Mouse (Mus musculus): ENCODE measurements at regions not wholly inside any gene's neighbourhood (a gene's known extent, or its start where the extent isn't known, plus 50 kb on each side); places are given as distances from the start of the nearest gene placed in this dataset.

- WGBS, result 92% methylated on average over 6 of the region's 6 CpGs
- no peaks in the 10 kb centered on the region for H3K36me3 ChIP-seq (ENCODE audit: control insufficient read depth, insufficient read depth, low read length)
- ATAC-seq, result no peak
- H3K27ac ChIP-seq (ENCODE audit: low read length), result no peak overlapping the region
- H3K9ac ChIP-seq (ENCODE audit: low read depth, low read length), result no peak overlapping the region
- no peaks in the 10 kb centered on the region for H3K27me3 ChIP-seq (ENCODE audit: control insufficient read depth, insufficient read depth, low read depth, low read length)
- H3K4me3 ChIP-seq (ENCODE audit: low read depth, low read length), result no peak overlapping the region
- H3K4me1 ChIP-seq (ENCODE audit: control insufficient read depth, insufficient read depth, low read length), result no peaks in the 10 kb centered on the region
- no peak overlapping the region for H3K4me2 ChIP-seq (ENCODE audit: low read length)
- H3K9me3 ChIP-seq (replicated peaks; ENCODE audit: control insufficient read depth, low read length, poor library complexity, severe bottlenecking), result peaks cover 5% of the 10 kb centered on the region; the same call in 1 of the 2 replicates
Measured at GRCm38 (mm10) chr9:30662456-30662855, 235.5 kb downstream of the Snx19 start.

GRCm38 (mm10) chr9:30653961-30654360 lies 227.1 kb downstream of the Snx19 start:
- 93% methylated on average over 5 of the region's 5 CpGs for WGBS
- Histone ChIP-seq H3K4me3 (ENCODE audit: low read depth, low read length) (no peak overlapping the region), H3K4me1 (ENCODE audit: control insufficient read depth, insufficient read depth, low read length) (no peaks in the 10 kb centered on the region; the same call in 1 of the 2 replicates), H3K9me3 (replicated peaks; ENCODE audit: control insufficient read depth, low read length, poor library complexity, severe bottlenecking) (no peaks in the 10 kb centered on the region), H3K36me3 (ENCODE audit: control insufficient read depth, insufficient read depth, low read length) (no peaks in the 10 kb centered on the region), H3K27me3 (ENCODE audit: control insufficient read depth, insufficient read depth, low read depth, low read length) (no peaks in the 10 kb centered on the region), H3K4me2 (ENCODE audit: low read length) (no peak overlapping the region), H3K9ac (ENCODE audit: low read depth, low read length) (no peak overlapping the region), H3K27ac (ENCODE audit: low read length) (no peak overlapping the region)
- ATAC-seq, result no peak

- Histone ChIP-seq H3K36me3 (ENCODE audit: control insufficient read depth, insufficient read depth, low read length) (no peaks in the 10 kb centered on the region), H3K4me3 (ENCODE audit: low read depth, low read length) (no peak overlapping the region), H3K9me3 (replicated peaks; ENCODE audit: control insufficient read depth, low read length, poor library complexity, severe bottlenecking) (no peaks in the 10 kb centered on the region), H3K9ac (ENCODE audit: low read depth, low read length) (no peak overlapping the region), H3K27ac (ENCODE audit: low read length) (no peak overlapping the region), H3K27me3 (ENCODE audit: control insufficient read depth, insufficient read depth, low read depth, low read length) (no peaks in the 10 kb centered on the region), H3K4me2 (ENCODE audit: low read length) (no peak overlapping the region), H3K4me1 (ENCODE audit: control insufficient read depth, insufficient read depth, low read length) (no peaks in the 10 kb centered on the region; the same call in 1 of the 2 replicates)
- 91% methylated on average over 3 of the region's 3 CpGs for WGBS
- ATAC-seq, result no peak
Measured at GRCm38 (mm10) chr9:30653210-30653609, 226.3 kb downstream of the Snx19 start.

- 40% methylated on average over 13 of the region's 13 CpGs for WGBS
- ATAC-seq, result peak; percentile 90
- Histone ChIP-seq H3K4me2 (ENCODE audit: low read length) (peak overlapping the region; percentile 0; the same call in 1 of the 2 replicates), H3K36me3 (ENCODE audit: control insufficient read depth, insufficient read depth, low read length) (no peaks in the 10 kb centered on the region), H3K27me3 (ENCODE audit: control insufficient read depth, insufficient read depth, low read depth, low read length) (no peaks in the 10 kb centered on the region), H3K27ac (ENCODE audit: low read length) (peak overlapping the region; percentile 48; the same call in 1 of the 2 replicates), H3K9me3 (replicated peaks; ENCODE audit: control insufficient read depth, low read length, poor library complexity, severe bottlenecking) (no peaks in the 10 kb centered on the region), H3K9ac (ENCODE audit: low read depth, low read length) (no peak overlapping the region), H3K4me3 (ENCODE audit: low read depth, low read length) (no peak overlapping the region), H3K4me1 (ENCODE audit: control insufficient read depth, insufficient read depth, low read length) (no peaks in the 10 kb centered on the region; the same call in 1 of the 2 replicates)
Measured at GRCm38 (mm10) chr9:30649392-30650054, 222.6 kb downstream of the Snx19 start.

- Histone ChIP-seq H3K27ac (ENCODE audit: low read length) (no peak overlapping the region), H3K36me3 (ENCODE audit: control insufficient read depth, insufficient read depth, low read length) (no peaks in the 10 kb centered on the region), H3K4me3 (ENCODE audit: low read depth, low read length) (no peak overlapping the region), H3K27me3 (ENCODE audit: control insufficient read depth, insufficient read depth, low read depth, low read length) (no peaks in the 10 kb centered on the region), H3K4me1 (ENCODE audit: control insufficient read depth, insufficient read depth, low read length) (peaks cover 14% of the 10 kb centered on the region; the same call in 1 of the 2 replicates), H3K9me3 (replicated peaks; ENCODE audit: control insufficient read depth, low read length, poor library complexity, severe bottlenecking) (no peaks in the 10 kb centered on the region), H3K4me2 (ENCODE audit: low read length) (no peak overlapping the region), H3K9ac (ENCODE audit: low read depth, low read length) (no peak overlapping the region)
- ATAC-seq, result peak; percentile 22; the same call in 1 of the 2 replicates
- WGBS, result 34% methylated on average over 10 of the region's 10 CpGs
Measured at GRCm38 (mm10) chr9:30633741-30634470, 207.0 kb downstream of the Snx19 start.

- peak overlapping the region; percentile 69 for H3K27ac ChIP-seq (ENCODE audit: low read length)
- WGBS, result 27% methylated on average over 6 of the region's 6 CpGs
- H3K9ac ChIP-seq (ENCODE audit: low read depth, low read length), result no peak overlapping the region
- H3K9me3 ChIP-seq (replicated peaks; ENCODE audit: control insufficient read depth, low read length, poor library complexity, severe bottlenecking), result no peaks in the 10 kb centered on the region
- no peak overlapping the region for H3K4me2 ChIP-seq (ENCODE audit: low read length)
- H3K4me1 ChIP-seq (ENCODE audit: control insufficient read depth, insufficient read depth, low read length), result peaks cover 14% of the 10 kb centered on the region; the same call in 1 of the 2 replicates
- H3K27me3 ChIP-seq (ENCODE audit: control insufficient read depth, insufficient read depth, low read depth, low read length), result no peaks in the 10 kb centered on the region
- H3K36me3 ChIP-seq (ENCODE audit: control insufficient read depth, insufficient read depth, low read length), result no peaks in the 10 kb centered on the region
- H3K4me3 ChIP-seq (ENCODE audit: low read depth, low read length), result no peak overlapping the region
- ATAC-seq, result peak; percentile 93
Measured at GRCm38 (mm10) chr9:30632164-30633146, 205.5 kb downstream of the Snx19 start.

- H3K4me2 ChIP-seq (ENCODE audit: low read length), result no peak overlapping the region
- no peaks in the 10 kb centered on the region for H3K36me3 ChIP-seq (ENCODE audit: control insufficient read depth, insufficient read depth, low read length)
- no peaks in the 10 kb centered on the region for H3K9me3 ChIP-seq (replicated peaks; ENCODE audit: control insufficient read depth, low read length, poor library complexity, severe bottlenecking)
- H3K9ac ChIP-seq (ENCODE audit: low read depth, low read length), result no peak overlapping the region
- H3K27ac ChIP-seq (ENCODE audit: low read length), result no peak overlapping the region
- no peak for ATAC-seq
- no peak overlapping the region for H3K4me3 ChIP-seq (ENCODE audit: low read depth, low read length)
- 95% methylated on average over 8 of the region's 8 CpGs for WGBS
- no peaks in the 10 kb centered on the region for H3K27me3 ChIP-seq (ENCODE audit: control insufficient read depth, insufficient read depth, low read depth, low read length)
- H3K4me1 ChIP-seq (ENCODE audit: control insufficient read depth, insufficient read depth, low read length), result no peaks in the 10 kb centered on the region
Measured at GRCm38 (mm10) chr9:30625635-30626034, 198.7 kb downstream of the Snx19 start.

- no peak overlapping the region for H3K4me3 ChIP-seq (ENCODE audit: low read depth, low read length)
- H3K9me3 ChIP-seq (replicated peaks; ENCODE audit: control insufficient read depth, low read length, poor library complexity, severe bottlenecking), result no peaks in the 10 kb centered on the region
- 84% methylated on average over 3 of the region's 3 CpGs for WGBS
- H3K27me3 ChIP-seq (ENCODE audit: control insufficient read depth, insufficient read depth, low read depth, low read length), result no peaks in the 10 kb centered on the region
- H3K4me1 ChIP-seq (ENCODE audit: control insufficient read depth, insufficient read depth, low read length), result no peaks in the 10 kb centered on the region
- no peak overlapping the region for H3K9ac ChIP-seq (ENCODE audit: low read depth, low read length)
- no peak overlapping the region for H3K4me2 ChIP-seq (ENCODE audit: low read length)
- H3K27ac ChIP-seq (ENCODE audit: low read length), result no peak overlapping the region
- ATAC-seq, result no peak
- no peaks in the 10 kb centered on the region for H3K36me3 ChIP-seq (ENCODE audit: control insufficient read depth, insufficient read depth, low read length)
Measured at GRCm38 (mm10) chr9:30625090-30625489, 198.2 kb downstream of the Snx19 start.
